Mouse (Mus musculus) lung, embryonic 15.5 days (tissue): ENCODE results near the gene Igsf9b. TPM values are rescaled to one million over a fixed set of nuclear protein-coding genes. Genes with fewer than 3 reads are reported as not detected.

Experiments
- ATAC-seq: fragments of 200-750 bp; cut with Nextera tagmentation; 2 replicates; pipeline ENCODE4 v1.8.0; 2017; ENCODE audit warnings: moderate number of reproducible peaks, borderline replicate concordance; ENCODE audit not compliant: low FRiP score, low TSS enrichment; ENCODE audit errors: extremely low read depth
- H3K27ac ChIP-seq: fragments of 300-500 bp; sonication (generic); 2 replicates; pipeline ENCODE4 v1.5.1; 2015; ENCODE audit warnings: moderate library complexity, mild to moderate bottlenecking, inconsistent platforms
- H3K27me3 ChIP-seq: fragments of 300-500 bp; sonication (generic); 2 replicates; pipeline ENCODE4 v1.6.1; 2015; ENCODE audit warnings: inconsistent platforms
- H3K36me3 ChIP-seq: fragments of 300-500 bp; sonication (generic); 2 replicates; pipeline ENCODE4 v1.6.1; 2015; ENCODE audit warnings: inconsistent platforms
- H3K4me1 ChIP-seq: fragments of 300-500 bp; sonication (generic); 2 replicates; pipeline ENCODE4 v1.6.1; 2015; ENCODE audit warnings: inconsistent platforms
- H3K4me2 ChIP-seq: fragments of 300-500 bp; sonication (generic); 2 replicates; pipeline ENCODE4 v1.6.1; 2015; ENCODE audit warnings: inconsistent platforms, mild to moderate bottlenecking, moderate library complexity
- H3K4me3 ChIP-seq: fragments of 300-500 bp; sonication (generic); 2 replicates; pipeline ENCODE4 v1.5.1; 2015; ENCODE audit warnings: mild to moderate bottlenecking, inconsistent platforms
- H3K9ac ChIP-seq: fragments of 300-500 bp; sonication (generic); 2 replicates; pipeline ENCODE4 v1.6.1; 2015; ENCODE audit warnings: inconsistent platforms
- H3K9me3 ChIP-seq: fragments of 300-500 bp; sonication (generic); 2 replicates; pipeline ENCODE4 v1.6.1; 2016; ENCODE audit warnings: inconsistent platforms
- WGBS: fragments of 180-500 bp; shearing (Covaris S2); methylation state at CpG from one replicate; pipeline ENCODE4 v1.1.7; 2015; 5-methylcytosine and 5-hydroxymethylcytosine counted together
- polyA plus RNA-seq: library from polyadenylated mRNA; unstranded; fragments of >200 nt; fragmentation: Nextera tagmentation; extraction: Ambion mirVana; gene quantifications from 2 replicates; pipeline ENCODE4 v1.2.1, GENCODE M21; 2015

Igsf9b gene
- polyA plus RNA-seq, 1 experiment from 2014 or later = 3.0 TPM

GRCm38 (mm10) chr9:27276282-27276839, 22.6 kb upstream of the Igsf9b start:
- Histone ChIP-seq H3K27ac (no peak overlapping the region), H3K36me3 (no peaks in the 10 kb centered on the region), H3K4me3 (no peak overlapping the region), H3K9me3 (no peaks in the 10 kb centered on the region), H3K27me3 (no peaks in the 10 kb centered on the region), H3K9ac (no peak overlapping the region), H3K4me1 (no peaks in the 10 kb centered on the region), H3K4me2 (no peak overlapping the region)
- WGBS = 60% methylated on average over 8 of the region's 8 CpGs
- no peak for ATAC-seq

- no peak overlapping the region for H3K27ac ChIP-seq
- no peak overlapping the region for H3K4me2 ChIP-seq
- H3K9me3 ChIP-seq = no peaks in the 10 kb centered on the region
- H3K4me1 ChIP-seq = no peaks in the 10 kb centered on the region
- WGBS = 62% methylated on average over 5 of the region's 5 CpGs
- H3K4me3 ChIP-seq = no peak overlapping the region
- no peaks in the 10 kb centered on the region for H3K27me3 ChIP-seq
- no peaks in the 10 kb centered on the region for H3K36me3 ChIP-seq
- H3K9ac ChIP-seq = no peak overlapping the region
- no peak for ATAC-seq
These were observed 21.5 kb upstream of the Igsf9b start for GRCm38 (mm10) chr9:27277401-27278087.

GRCm38 (mm10) chr9:27279041-27279440, 20.0 kb upstream of the Igsf9b start:
- H3K9ac ChIP-seq = no peak overlapping the region
- no peak overlapping the region for H3K27ac ChIP-seq
- no peaks in the 10 kb centered on the region for H3K9me3 ChIP-seq
- no peaks in the 10 kb centered on the region for H3K36me3 ChIP-seq
- H3K27me3 ChIP-seq = no peaks in the 10 kb centered on the region
- 58% methylated on average over 1 of the region's 1 CpGs for WGBS
- H3K4me1 ChIP-seq = no peaks in the 10 kb centered on the region
- no peak overlapping the region for H3K4me2 ChIP-seq
- no peak overlapping the region for H3K4me3 ChIP-seq
- no peak for ATAC-seq

- no peak overlapping the region for H3K4me3 ChIP-seq
- no peak overlapping the region for H3K9ac ChIP-seq
- H3K36me3 ChIP-seq = no peaks in the 10 kb centered on the region
- no peak for ATAC-seq
- H3K4me2 ChIP-seq = no peak overlapping the region
- H3K27ac ChIP-seq = no peak overlapping the region
- no peaks in the 10 kb centered on the region for H3K9me3 ChIP-seq
- no peaks in the 10 kb centered on the region for H3K4me1 ChIP-seq
- 61% methylated on average over 4 of the region's 4 CpGs for WGBS
- no peaks in the 10 kb centered on the region for H3K27me3 ChIP-seq
These were observed 18.0 kb upstream of the Igsf9b start for GRCm38 (mm10) chr9:27280976-27281375.

- Histone ChIP-seq H3K9me3 (no peaks in the 10 kb centered on the region), H3K9ac (no peak overlapping the region), H3K4me3 (no peak overlapping the region), H3K27me3 (no peaks in the 10 kb centered on the region), H3K4me1 (peaks cover 10% of the 10 kb centered on the region; the same call in 1 of the 2 replicates), H3K4me2 (no peak overlapping the region), H3K36me3 (no peaks in the 10 kb centered on the region), H3K27ac (no peak overlapping the region)
- WGBS = 72% methylated on average over 3 of the region's 3 CpGs
- no peak for ATAC-seq
These were observed 13.2 kb upstream of the Igsf9b start for GRCm38 (mm10) chr9:27285719-27286249.

GRCm38 (mm10) chr9:27286296-27286695, 12.7 kb upstream of the Igsf9b start:
- Histone ChIP-seq H3K27me3 (no peaks in the 10 kb centered on the region), H3K4me1 (peaks cover 10% of the 10 kb centered on the region; the same call in 1 of the 2 replicates), H3K4me2 (no peak overlapping the region), H3K27ac (no peak overlapping the region), H3K9ac (no peak overlapping the region), H3K9me3 (no peaks in the 10 kb centered on the region), H3K4me3 (no peak overlapping the region), H3K36me3 (no peaks in the 10 kb centered on the region)
- no peak; the same call in 1 of the 2 replicates for ATAC-seq
- WGBS = 69% methylated on average over 4 of the region's 4 CpGs

- WGBS = 89% methylated on average over 4 of the region's 4 CpGs
- Histone ChIP-seq H3K36me3 (no peaks in the 10 kb centered on the region), H3K27ac (no peak overlapping the region), H3K4me1 (peaks cover 10% of the 10 kb centered on the region; the same call in 1 of the 2 replicates), H3K4me2 (no peak overlapping the region), H3K27me3 (no peaks in the 10 kb centered on the region), H3K9ac (no peak overlapping the region), H3K4me3 (no peak overlapping the region), H3K9me3 (no peaks in the 10 kb centered on the region)
- no peak for ATAC-seq
These were observed 12.1 kb upstream of the Igsf9b start for GRCm38 (mm10) chr9:27286859-27287258.

- Histone ChIP-seq H3K27ac (no peak overlapping the region), H3K4me1 (peaks cover 10% of the 10 kb centered on the region; the same call in 1 of the 2 replicates), H3K9ac (no peak overlapping the region), H3K36me3 (no peaks in the 10 kb centered on the region), H3K27me3 (no peaks in the 10 kb centered on the region), H3K9me3 (no peaks in the 10 kb centered on the region), H3K4me3 (no peak overlapping the region), H3K4me2 (no peak overlapping the region)
- WGBS = 42% methylated on average over 5 of the region's 5 CpGs
- ATAC-seq = no peak
These were observed 11.6 kb upstream of the Igsf9b start for GRCm38 (mm10) chr9:27287419-27287818.

GRCm38 (mm10) chr9:27288442-27288841, 10.6 kb upstream of the Igsf9b start:
- H3K36me3 ChIP-seq = no peaks in the 10 kb centered on the region
- no peak overlapping the region for H3K4me2 ChIP-seq
- H3K27me3 ChIP-seq = no peaks in the 10 kb centered on the region
- H3K9me3 ChIP-seq = no peaks in the 10 kb centered on the region
- H3K27ac ChIP-seq = no peak overlapping the region
- H3K4me3 ChIP-seq = no peak overlapping the region
- H3K9ac ChIP-seq = no peak overlapping the region
- WGBS = 9% methylated on average over 7 of the region's 7 CpGs
- ATAC-seq = peak; percentile 50; the same call in 1 of the 2 replicates
- H3K4me1 ChIP-seq = peaks cover 10% of the 10 kb centered on the region; the same call in 1 of the 2 replicates

- ATAC-seq = peak; percentile 20; the same call in 1 of the 2 replicates
- Histone ChIP-seq H3K27me3 (no peaks in the 10 kb centered on the region; the same call in 1 of the 2 replicates), H3K27ac (no peak overlapping the region), H3K4me1 (peaks cover 10% of the 10 kb centered on the region; the same call in 1 of the 2 replicates), H3K36me3 (no peaks in the 10 kb centered on the region), H3K9ac (no peak overlapping the region), H3K9me3 (no peaks in the 10 kb centered on the region), H3K4me2 (no peak overlapping the region), H3K4me3 (no peak overlapping the region)
- 29% methylated on average over 6 of the region's 7 CpGs for WGBS
These were observed 9.3 kb upstream of the Igsf9b start for GRCm38 (mm10) chr9:27289543-27290308.

- Histone ChIP-seq H3K9ac (no peak overlapping the region), H3K9me3 (no peaks in the 10 kb centered on the region), H3K4me2 (no peak overlapping the region), H3K36me3 (no peaks in the 10 kb centered on the region), H3K4me3 (no peak overlapping the region), H3K27me3 (peaks cover 23% of the 10 kb centered on the region), H3K27ac (no peak overlapping the region), H3K4me1 (peaks cover 8% of the 10 kb centered on the region; the same call in 1 of the 2 replicates)
- WGBS = 60% methylated on average over 4 of the region's 4 CpGs
- no peak for ATAC-seq
These were observed 4.6 kb upstream of the Igsf9b start for GRCm38 (mm10) chr9:27294380-27294779.
